Mouse (Mus musculus) bone marrow macrophage, adult 2 months (primary cell): ENCODE measurements around the gene Agap1.

Experiments
- CTCF ChIP-seq: IDR thresholded peaks from 2 replicates; pipeline ENCODE4 v1.5.1; 2012; ENCODE audit warnings: low read depth, mild to moderate bottlenecking, low read length, moderate library complexity
- POLR2A ChIP-seq: IDR thresholded peaks from 2 replicates; pipeline ENCODE4 v1.6.1; 2012; ENCODE audit warnings: mild to moderate bottlenecking, low read depth, low read length, borderline replicate concordance

- TF ChIP-seq POLR2A (no peak), CTCF (no peak)
Measured at GRCm38 (mm10) chr1:89750495-89750894, 295.9 kb downstream of the Agap1 start.
